Mouse (Mus musculus) liver, postnatal 0 days (tissue): ENCODE results near the gene Cdk5r2.

Experiments
- CTCF ChIP-seq: sonication (generic); IDR thresholded peaks from 2 replicates; pipeline ENCODE4 v1.5.1; 2016; ENCODE audit warnings: antibody characterized with exemption, low read depth
- EP300 ChIP-seq: IDR thresholded peaks from 2 replicates; pipeline ENCODE4 v1.6.1; 2016; ENCODE audit warnings: antibody characterized with exemption, low read depth, mild to moderate bottlenecking

GRCm38 (mm10) chr1:74806360-74807311, 48.1 kb upstream of the Cdk5r2 start:
- TF ChIP-seq CTCF (peak; percentile 36), EP300 (no peak)
